8 mouse cellular contexts compared by ENCODE assay signal in the genomic region with DNA sequence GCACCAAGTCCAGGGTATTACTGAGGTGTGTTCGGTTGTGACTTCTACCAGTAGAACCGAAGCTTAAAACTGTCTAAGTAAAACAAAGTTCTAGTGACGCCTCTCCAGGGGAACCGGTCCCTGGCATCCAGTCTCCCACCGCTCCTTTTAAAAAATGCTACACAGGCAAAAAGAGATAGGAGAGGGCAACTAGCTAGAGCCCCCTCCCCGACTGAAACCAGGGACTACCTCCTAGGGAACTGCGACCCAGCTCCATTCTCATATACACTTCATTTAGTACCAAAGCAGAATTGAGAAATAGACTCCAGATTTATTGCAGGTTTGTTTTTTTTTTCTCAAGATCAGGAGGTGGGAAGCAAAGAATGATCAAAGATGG. TPM values are rescaled to one million over a fixed set of nuclear protein-coding genes. Genes with fewer than 3 reads are reported as not detected.
A peak's percentile ranks its signal among the peaks of the same experiment; 100 is the strongest.
DNase-seq lines count a peak whose midpoint lies in the region; ATAC-seq and TF ChIP-seq lines count a peak whose summit lies in the region.

No protein-coding gene starts in this region.

- H3K4me3 ChIP-seq in kidney, embryonic 16.5 days (ENCODE audit: low read length), result peak overlapping the region; percentile 84
- H3K4me3 ChIP-seq in embryonic facial prominence, embryonic 12.5 days, result peak overlapping the region; percentile 94
- H3K4me3 ChIP-seq in hindbrain, embryonic 14.5 days (replicated peaks; ENCODE audit: low read length), result peak overlapping the region; percentile 95
- H3K4me3 ChIP-seq in midbrain, postnatal 0 days (ENCODE audit: low read depth, low read length), result peak overlapping the region; percentile 90

- peak overlapping the region; percentile 98; the same call in 1 of the 2 replicates for H3K27ac ChIP-seq in kidney, embryonic 16.5 days (ENCODE audit: low read length)
- peak overlapping the region; percentile 99 for H3K27ac ChIP-seq in embryonic facial prominence, embryonic 12.5 days
- H3K27ac ChIP-seq in hindbrain, embryonic 14.5 days, result peak overlapping the region; percentile 99
- peak overlapping the region; percentile 18; the same call in 1 of the 2 replicates for H3K27ac ChIP-seq in midbrain, postnatal 0 days (ENCODE audit: low read depth, low read length)

- 5% methylated on average over 7 of the region's 7 CpGs for WGBS in kidney, embryonic 16.5 days
- WGBS in embryonic facial prominence, embryonic 12.5 days, result 5% methylated on average over 7 of the region's 7 CpGs
- WGBS in hindbrain, embryonic 14.5 days, result 2% methylated on average over 7 of the region's 7 CpGs
- 6% methylated on average over 7 of the region's 7 CpGs for WGBS in midbrain, postnatal 0 days

- no peak for ATAC-seq in kidney, embryonic 16.5 days (ENCODE audit: low FRiP score, low TSS enrichment)
- no peak for ATAC-seq in embryonic facial prominence, embryonic 12.5 days (ENCODE audit: insufficient number of reproducible peaks, insufficient read depth, low FRiP score, low TSS enrichment)
- no peak for ATAC-seq in hindbrain, embryonic 14.5 days (ENCODE audit: low FRiP score)
- ATAC-seq in midbrain, postnatal 0 days (ENCODE audit: low FRiP score), result no peak
- no peak for ATAC-seq in megakaryocyte-erythroid progenitor cell, adult 5-6 weeks (replicated peaks; ENCODE audit: low FRiP score, low TSS enrichment, poor library complexity, severe bottlenecking)

- no peak for DNase-seq in kidney, adult 18-20 months
- no peak for DNase-seq in hindbrain, embryonic 14.5 days (ENCODE audit: low spot score)
- no peak for DNase-seq in midbrain, postnatal 0 days (ENCODE audit: low spot score)
- DNase-seq in left cerebral cortex, adult 11 months (ENCODE audit: low spot score), result no peak
- no peak for DNase-seq in frontal cortex, adult 2 months (ENCODE audit: extremely low spot score in 1 of 2, low spot score in 1 of 2)

- peak overlapping the region; percentile 93 for H3K4me2 ChIP-seq in kidney, embryonic 16.5 days (replicated peaks; ENCODE audit: low read depth, low read length)
- H3K4me2 ChIP-seq in embryonic facial prominence, embryonic 12.5 days (replicated peaks), result peak overlapping the region; percentile 88
- H3K4me2 ChIP-seq in hindbrain, embryonic 14.5 days (replicated peaks), result peak overlapping the region; percentile 75
- H3K4me2 ChIP-seq in midbrain, postnatal 0 days (ENCODE audit: low read depth, low read length, poor library complexity, severe bottlenecking), result peak overlapping the region; percentile 98

- no peaks in the 10 kb centered on the region for H3K9me3 ChIP-seq in kidney, embryonic 16.5 days (ENCODE audit: low read length)
- no peaks in the 10 kb centered on the region for H3K9me3 ChIP-seq in embryonic facial prominence, embryonic 12.5 days
- H3K9me3 ChIP-seq in hindbrain, embryonic 14.5 days (ENCODE audit: control insufficient read depth, low read length), result no peaks in the 10 kb centered on the region
- H3K9me3 ChIP-seq in midbrain, postnatal 0 days (ENCODE audit: low read length), result no peaks in the 10 kb centered on the region

- H3K9ac ChIP-seq in kidney, embryonic 16.5 days (replicated peaks; ENCODE audit: low read length), result peak overlapping the region; percentile 99
- H3K9ac ChIP-seq in embryonic facial prominence, embryonic 12.5 days, result peak overlapping the region; percentile 99
- H3K9ac ChIP-seq in hindbrain, embryonic 14.5 days, result peak overlapping the region; percentile 99
- peak overlapping the region; percentile 81; the same call in 1 of the 2 replicates for H3K9ac ChIP-seq in midbrain, postnatal 0 days (replicated peaks; ENCODE audit: low read length, poor library complexity, severe bottlenecking)

- no peak for TF ChIP-seq CTCF in midbrain, postnatal 0 days (IDR thresholded peaks at IDR 0.05)

- no peaks in the 10 kb centered on the region for H3K36me3 ChIP-seq in kidney, embryonic 16.5 days (ENCODE audit: insufficient read depth, low read length)
- no peaks in the 10 kb centered on the region for H3K36me3 ChIP-seq in embryonic facial prominence, embryonic 12.5 days
- no peaks in the 10 kb centered on the region for H3K36me3 ChIP-seq in hindbrain, embryonic 14.5 days (replicated peaks; ENCODE audit: control insufficient read depth, insufficient read depth)
- H3K36me3 ChIP-seq in midbrain, postnatal 0 days (ENCODE audit: insufficient read depth, low read length), result no peaks in the 10 kb centered on the region

- H3K27me3 ChIP-seq in kidney, embryonic 16.5 days (ENCODE audit: insufficient read depth, low read length), result no peaks in the 10 kb centered on the region
- no peaks in the 10 kb centered on the region for H3K27me3 ChIP-seq in embryonic facial prominence, embryonic 12.5 days
- H3K27me3 ChIP-seq in hindbrain, embryonic 14.5 days (ENCODE audit: control insufficient read depth, insufficient read depth, low read length), result no peaks in the 10 kb centered on the region
- H3K27me3 ChIP-seq in midbrain, postnatal 0 days (ENCODE audit: insufficient read depth, low read length), result no peaks in the 10 kb centered on the region

- H3K4me1 ChIP-seq in kidney, embryonic 16.5 days (ENCODE audit: insufficient read depth, low read length), result peaks cover 21% of the 10 kb centered on the region
- H3K4me1 ChIP-seq in embryonic facial prominence, embryonic 12.5 days, result peaks cover 11% of the 10 kb centered on the region
- H3K4me1 ChIP-seq in hindbrain, embryonic 14.5 days (replicated peaks; ENCODE audit: control insufficient read depth, insufficient read depth, low read length), result peaks cover 14% of the 10 kb centered on the region
- H3K4me1 ChIP-seq in midbrain, postnatal 0 days (ENCODE audit: insufficient read depth, low read length), result no peaks in the 10 kb centered on the region

RNA-seq across cellular contexts. Expression of gene Pbx3, which starts 2.6 kb away (rescaled TPM):
- 22.7 and 24.1 TPM in 2 replicates for polyA plus RNA-seq in kidney, embryonic 16.5 days (2015; fragmentation: Nextera tagmentation; extraction: Ambion mirVana)
- 36.8 and 41.4 TPM in 2 replicates for polyA plus RNA-seq in embryonic facial prominence, embryonic 12.5 days (2016; fragmentation: Nextera tagmentation; extraction: Ambion mirVana)
- polyA plus RNA-seq in hindbrain, embryonic 14.5 days (2014; fragmentation: Nextera tagmentation; extraction: Ambion mirVana), result 156 and 167 TPM in 2 replicates
- total RNA-seq in midbrain, postnatal 0 days (2014; rRNA removed), result 105 and 117 TPM in 2 replicates
- polyA plus RNA-seq in midbrain, postnatal 0 days (2015; fragmentation: Nextera tagmentation; extraction: Ambion mirVana), result 62.3 and 68.3 TPM in 2 replicates
- total RNA-seq in megakaryocyte-erythroid progenitor cell, adult 5-6 weeks (2014; fragmentation: Nextera tagmentation), result 8.3 and 10.2 TPM in 2 replicates
- total RNA-seq in megakaryocyte-erythroid progenitor cell, adult 5-6 weeks (2017), result 4.8 and 12.8 TPM in 2 replicates
- polyA plus RNA-seq in frontal cortex, adult 2 months (2012; rRNA removed), result 110 and 116 TPM in 2 replicates

RNA-seq across cellular contexts. Expression of gene Mapkap1, which starts 36.2 kb away (rescaled TPM):
- polyA plus RNA-seq in kidney, embryonic 16.5 days (2015; fragmentation: Nextera tagmentation; extraction: Ambion mirVana), result 90.1 and 91.2 TPM in 2 replicates
- polyA plus RNA-seq in embryonic facial prominence, embryonic 12.5 days (2016; fragmentation: Nextera tagmentation; extraction: Ambion mirVana), result 116 and 122 TPM in 2 replicates
- 100 and 101 TPM in 2 replicates for polyA plus RNA-seq in hindbrain, embryonic 14.5 days (2014; fragmentation: Nextera tagmentation; extraction: Ambion mirVana)
- total RNA-seq in midbrain, postnatal 0 days (2014; rRNA removed), result 101 and 121 TPM in 2 replicates
- polyA plus RNA-seq in midbrain, postnatal 0 days (2015; fragmentation: Nextera tagmentation; extraction: Ambion mirVana), result 73.5 and 83.0 TPM in 2 replicates
- 28.2 and 37.8 TPM in 2 replicates for total RNA-seq in megakaryocyte-erythroid progenitor cell, adult 5-6 weeks (2014; fragmentation: Nextera tagmentation)
- total RNA-seq in megakaryocyte-erythroid progenitor cell, adult 5-6 weeks (2017), result 52.8 and 54.3 TPM in 2 replicates
- 54.8 and 58.1 TPM in 2 replicates for polyA plus RNA-seq in frontal cortex, adult 2 months (2012; rRNA removed)

Comparison
In these comparisons a context has a peak if more than half of its experiments do, and no peak if none do; other contexts are left out.
1. H3K27ac ChIP-seq: peak in every context shown above with its lines; median percentile 99 in embryonic facial prominence, embryonic 12.5 days; 99 in hindbrain, embryonic 14.5 days; 98 in kidney, embryonic 16.5 days; 18 in midbrain, postnatal 0 days.